Mouse (Mus musculus): ENCODE data around the gene Tmem192. TPM values are rescaled to one million over a fixed set of nuclear protein-coding genes. Genes with fewer than 3 reads are reported as not detected.

Tmem192 gene
- polyA plus RNA-seq (2012), result 55.1 and 65.0 TPM in 2 replicates

DNA sequence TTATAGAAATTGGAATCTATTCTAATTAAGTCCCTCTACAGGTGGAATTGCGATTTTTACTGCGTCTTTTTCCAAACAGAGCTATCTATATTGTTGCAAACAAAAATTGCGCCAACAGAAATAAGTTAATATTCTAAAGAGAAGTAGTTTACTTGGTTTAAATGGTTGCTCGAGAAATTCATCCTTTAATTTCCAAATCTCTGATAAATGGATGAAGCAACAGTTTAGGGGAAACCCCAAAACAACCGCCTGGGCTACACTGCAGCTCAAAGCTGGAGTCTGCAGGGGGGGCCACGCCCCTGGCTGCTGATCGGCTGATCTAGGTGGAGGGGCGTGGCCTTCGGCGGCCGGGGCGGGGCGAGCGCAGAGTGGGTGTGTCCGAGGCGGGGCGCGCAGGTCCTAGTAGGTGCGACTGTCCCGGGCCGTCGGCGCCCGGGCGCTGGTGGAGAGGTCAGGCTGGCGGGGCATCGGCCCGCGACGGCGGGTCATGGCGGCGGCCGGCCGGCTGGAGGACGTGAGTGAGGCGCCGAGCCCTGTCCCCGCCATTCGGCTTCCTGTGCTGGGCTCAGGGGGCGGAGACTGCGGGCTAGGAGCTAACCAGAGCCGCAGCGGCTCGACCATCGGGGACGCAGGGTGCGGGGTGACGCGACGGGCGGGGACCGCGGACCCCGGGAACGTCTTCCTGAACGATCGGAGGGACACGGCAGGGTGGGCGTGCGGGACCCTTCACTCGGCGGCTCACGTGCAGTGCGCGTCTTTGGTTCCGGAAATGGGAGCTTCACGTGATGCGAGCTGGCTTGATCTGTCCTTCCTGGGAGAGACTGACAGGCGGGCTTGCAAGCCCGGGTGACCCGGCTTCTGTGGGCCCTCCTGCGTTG, at the start of gene Tmem192:
Gene Tmem192, plus strand, starts transcription at position 366 of the 878 bp plus-strand sequence.

DNA sequence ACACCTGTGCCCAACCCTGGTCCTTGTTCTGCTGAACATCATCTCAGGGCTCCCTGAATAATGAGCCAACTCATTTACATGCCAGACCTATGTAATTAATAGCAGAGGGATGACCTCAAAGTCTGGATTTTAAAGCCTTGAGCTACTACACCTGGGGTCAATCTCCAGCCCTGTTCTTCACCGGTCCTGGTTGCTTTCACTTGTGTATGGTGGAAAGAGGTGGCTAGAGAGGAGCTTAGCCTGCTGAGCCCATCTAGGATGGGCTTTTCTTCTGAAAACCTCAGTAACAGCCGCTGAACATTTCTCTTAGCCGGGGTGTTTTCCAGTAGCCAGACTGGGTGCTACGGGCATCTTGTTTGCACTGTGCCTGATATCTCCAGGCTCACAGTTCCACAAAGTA, 40.7 kb downstream of the Tmem192 start, which contains the start of gene Trim75:
Gene Trim75, minus strand, starts transcription at position 101 of the 400 bp plus-strand sequence.

DNA sequence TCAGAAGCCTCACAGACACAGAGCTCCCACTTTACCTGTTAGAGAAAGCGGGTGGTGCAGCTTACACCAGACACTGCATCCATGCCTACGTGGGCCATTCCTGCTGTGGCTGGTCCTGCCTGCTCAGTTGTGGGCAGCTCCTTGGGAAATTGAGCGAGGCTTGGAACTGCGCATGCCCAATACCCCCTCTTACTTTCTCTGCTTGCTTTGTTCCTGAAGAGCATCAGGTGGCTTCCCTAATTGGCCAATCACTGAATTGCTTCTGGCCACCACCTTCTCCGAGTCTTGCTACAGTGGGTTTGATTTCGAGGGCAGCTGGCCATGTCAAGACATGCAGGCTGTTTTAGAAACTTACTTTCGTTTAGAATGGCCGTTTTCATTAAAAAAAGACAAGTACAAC, 71.4 kb downstream of the Tmem192 start, which contains the start of the genes Trim61 and Trim60:
Gene Trim61, minus strand, starts transcription at position 101 of the 400 bp plus-strand sequence.
Gene Trim60, minus strand, starts transcription at position 162 of the 400 bp plus-strand sequence.

Other genes with a start within 250 kb of the Tmem192 start
- gene Msmo1, start 213.4 kb upstream of the Tmem192 start, polyA plus RNA-seq (2012), result 0.65 and 1.2 TPM in 2 replicates
- 5.9 and 6.1 TPM in 2 replicates for gene Klhl2, start 97.2 kb upstream of the Tmem192 start, polyA plus RNA-seq (2012)
- not detected in 2 replicates for gene Trim75, start 40.6 kb downstream of the Tmem192 start, polyA plus RNA-seq (2012)
- not detected in 2 replicates for gene Trim61, start 71.3 kb downstream of the Tmem192 start, polyA plus RNA-seq (2012)
- not detected in 2 replicates for gene Trim60, start 71.4 kb downstream of the Tmem192 start, polyA plus RNA-seq (2012)
- not detected in 2 replicates for gene Apela, start 90.2 kb downstream of the Tmem192 start, polyA plus RNA-seq (2012)
- not detected in 2 replicates for gene Gm10663, start 127.8 kb downstream of the Tmem192 start, polyA plus RNA-seq (2012)
- gene BC030870, start 182.4 kb downstream of the Tmem192 start, polyA plus RNA-seq (2012), result not detected in 2 replicates

Data from megakaryocyte-erythroid progenitor cell, adult 5 weeks (primary cell).